In genomic region chr6:35028023-35028422, GRCm38 (mm10) we compare ENCODE assay signal across 32 mouse cellular contexts. TPM values are rescaled to one million over a fixed set of nuclear protein-coding genes. Genes with fewer than 3 reads are reported as not detected.
A peak's percentile ranks its signal among the peaks of the same experiment; 100 is the strongest.
DNase-seq lines count a peak whose midpoint lies in the region; ATAC-seq and TF ChIP-seq lines count a peak whose summit lies in the region.
"Had no signal": no experiment of that assay in that cellular context is flagged by ENCODE, and none has a peak within 500 bp of the region (broad histone marks: within the 10 kb centered on the region; RNA-seq: fewer than 3 reads in every experiment).

No protein-coding gene starts in this region.

- 63% methylated on average over 2 of the region's 2 CpGs for WGBS in forebrain, embryonic 13.5 days
- 80% methylated on average over 2 of the region's 2 CpGs for WGBS in forebrain, embryonic 11.5 days
- 83% methylated on average over 2 of the region's 2 CpGs for WGBS in lung, embryonic 14.5 days
- 88% methylated on average over 2 of the region's 2 CpGs for WGBS in neural tube, embryonic 15.5 days

- H3K9ac ChIP-seq in forebrain, embryonic 13.5 days: no peak overlapping the region
- no peak overlapping the region for H3K9ac ChIP-seq in forebrain, embryonic 11.5 days (ENCODE audit: low read length)
- no peak overlapping the region for H3K9ac ChIP-seq in lung, embryonic 14.5 days
- H3K9ac ChIP-seq in neural tube, embryonic 15.5 days (replicated peaks): no peak overlapping the region
- H3K9ac ChIP-seq: embryonic facial prominence, embryonic 12.5 days; hindbrain, embryonic 12.5 days; intestine, embryonic 15.5 days; limb, embryonic 15.5 days; liver, embryonic 13.5 days; midbrain, embryonic 13.5 days had no signal

- no peak overlapping the region for H3K4me2 ChIP-seq in forebrain, embryonic 13.5 days
- H3K4me2 ChIP-seq in forebrain, embryonic 11.5 days (ENCODE audit: low read depth, low read length, severe bottlenecking): no peak overlapping the region
- no peak overlapping the region for H3K4me2 ChIP-seq in lung, embryonic 14.5 days
- H3K4me2 ChIP-seq in neural tube, embryonic 15.5 days: no peak overlapping the region
- H3K4me2 ChIP-seq: embryonic facial prominence, embryonic 12.5 days; heart, embryonic 11.5 days; hindbrain, embryonic 12.5 days; intestine, embryonic 15.5 days; limb, embryonic 15.5 days; liver, embryonic 13.5 days; midbrain, embryonic 13.5 days had no signal

- peak; percentile 45; the same call in 1 of the 2 replicates for ATAC-seq in forebrain, embryonic 13.5 days
- no peak for ATAC-seq in forebrain, embryonic 11.5 days (replicated peaks; ENCODE audit: low FRiP score)
- ATAC-seq in lung, embryonic 14.5 days (ENCODE audit: insufficient read depth): 0 out of 2 replicates have a peak, but pooled peaks have one; percentile 28
- ATAC-seq in neural tube, embryonic 15.5 days (ENCODE audit: low FRiP score): no peak
- ATAC-seq: intestine, embryonic 15.5 days; midbrain, embryonic 13.5 days; Patski had no signal

- H3K4me1 ChIP-seq in forebrain, embryonic 13.5 days: peaks cover 16% of the 10 kb centered on the region
- H3K4me1 ChIP-seq in forebrain, embryonic 11.5 days (replicated peaks; ENCODE audit: control insufficient read depth, insufficient read depth, low read length): no peaks in the 10 kb centered on the region
- H3K4me1 ChIP-seq in lung, embryonic 14.5 days (ENCODE audit: insufficient read depth): no peaks in the 10 kb centered on the region
- peaks cover 6% of the 10 kb centered on the region for H3K4me1 ChIP-seq in neural tube, embryonic 15.5 days
- H3K4me1 ChIP-seq: hindbrain, embryonic 12.5 days had no signal

- no peaks in the 10 kb centered on the region for H3K27me3 ChIP-seq in forebrain, embryonic 13.5 days
- no peaks in the 10 kb centered on the region for H3K27me3 ChIP-seq in forebrain, embryonic 11.5 days (ENCODE audit: control insufficient read depth, insufficient read depth, low read length)
- no peaks in the 10 kb centered on the region for H3K27me3 ChIP-seq in lung, embryonic 14.5 days (ENCODE audit: insufficient read depth, low read length)
- H3K27me3 ChIP-seq in neural tube, embryonic 15.5 days (replicated peaks): no peaks in the 10 kb centered on the region
- H3K27me3 ChIP-seq: CH12.LX; embryonic facial prominence, embryonic 12.5 days; hindbrain, embryonic 12.5 days; intestine, embryonic 15.5 days; limb, embryonic 15.5 days; liver, embryonic 13.5 days; midbrain, embryonic 13.5 days; Patski had no signal

- H3K36me3 ChIP-seq in forebrain, embryonic 13.5 days (ENCODE audit: poor library complexity, severe bottlenecking): peaks cover 2% of the 10 kb centered on the region; the same call in 1 of the 2 replicates
- no peaks in the 10 kb centered on the region for H3K36me3 ChIP-seq in forebrain, embryonic 11.5 days (ENCODE audit: control insufficient read depth, insufficient read depth, low read length)
- H3K36me3 ChIP-seq in lung, embryonic 14.5 days (ENCODE audit: insufficient read depth): peaks cover 3% of the 10 kb centered on the region; the same call in 1 of the 2 replicates
- H3K36me3 ChIP-seq in neural tube, embryonic 15.5 days: peaks cover 2% of the 10 kb centered on the region; the same call in 1 of the 2 replicates
- H3K36me3 ChIP-seq: intestine, embryonic 15.5 days had no signal

- TF ChIP-seq CTCF in lung, embryonic 14.5 days (IDR thresholded peaks at IDR 0.05; ENCODE audit: low read depth): no peak

- H3K4me3 ChIP-seq in forebrain, embryonic 13.5 days: no peak overlapping the region
- H3K4me3 ChIP-seq in forebrain, embryonic 11.5 days (ENCODE audit: low read depth, low read length): no peak overlapping the region
- H3K4me3 ChIP-seq in lung, embryonic 14.5 days (ENCODE audit: low read depth, low read length): no peak overlapping the region
- H3K4me3 ChIP-seq in neural tube, embryonic 15.5 days (replicated peaks): no peak overlapping the region
- H3K4me3 ChIP-seq: embryonic facial prominence, embryonic 12.5 days; hindbrain, embryonic 12.5 days; intestine, embryonic 15.5 days; limb, embryonic 10.5 days; limb, embryonic 15.5 days; liver, embryonic 13.5 days; midbrain, embryonic 13.5 days; myocyte had no signal

- no peak overlapping the region for H3K27ac ChIP-seq in forebrain, embryonic 13.5 days
- no peak overlapping the region for H3K27ac ChIP-seq in forebrain, embryonic 11.5 days (ENCODE audit: low read depth, low read length)
- no peak overlapping the region for H3K27ac ChIP-seq in lung, embryonic 14.5 days (ENCODE audit: low read depth)
- H3K27ac ChIP-seq in neural tube, embryonic 15.5 days (replicated peaks): no peak overlapping the region
- H3K27ac ChIP-seq: embryonic facial prominence, embryonic 12.5 days; hindbrain, embryonic 12.5 days; intestine, embryonic 15.5 days; kidney, postnatal 0 days; limb, embryonic 10.5 days; limb, embryonic 15.5 days; liver, embryonic 13.5 days; midbrain, embryonic 13.5 days had no signal

- no peak for DNase-seq in forebrain, embryonic 11.5 days (ENCODE audit: low spot score)
- DNase-seq in lung, embryonic 14.5 days: no peak
- DNase-seq in lung, postnatal 4 days: no peak
- DNase-seq in neural tube, embryonic 10.5 days (ENCODE audit: extremely low spot score, low spot score): peak; percentile 4
- no peak for DNase-seq in cerebellum, postnatal 36 days
- DNase-seq in thymus, postnatal 4 days: no peak
- DNase-seq: adrenal gland, postnatal 10 days; embryo, embryonic 11 days; gastrocnemius, postnatal 10 days; heart, postnatal 36 days; kidney, adult 2 months; kidney, postnatal 4 days; layer of hippocampus, adult 9-11 months; liver, embryonic 13.5 days; lung, adult 2 months; right cerebral cortex, adult 18-20 months; spleen, adult 18-20 months; thymus, adult 18-20 months; thymus, postnatal 25 days had no signal

- H3K9me3 ChIP-seq in forebrain, embryonic 13.5 days (replicated peaks): no peaks in the 10 kb centered on the region
- no peaks in the 10 kb centered on the region for H3K9me3 ChIP-seq in forebrain, embryonic 11.5 days (ENCODE audit: control insufficient read depth, low read length)
- no peaks in the 10 kb centered on the region for H3K9me3 ChIP-seq in lung, embryonic 14.5 days (ENCODE audit: low read depth, low read length)
- no peaks in the 10 kb centered on the region for H3K9me3 ChIP-seq in neural tube, embryonic 15.5 days (replicated peaks)
- H3K9me3 ChIP-seq: embryonic facial prominence, embryonic 12.5 days; hindbrain, embryonic 12.5 days; intestine, embryonic 15.5 days; limb, embryonic 10.5 days; limb, embryonic 15.5 days; liver, embryonic 13.5 days; midbrain, embryonic 13.5 days had no signal

RNA-seq across cellular contexts. Expression of gene Slc23a4, which starts 39.8 kb away (rescaled TPM):
- polyA plus RNA-seq in forebrain, embryonic 13.5 days (2015; fragmentation: Nextera tagmentation; extraction: Ambion mirVana): 0.39 and 0.74 TPM in 2 replicates
- polyA plus RNA-seq in forebrain, embryonic 11.5 days (2014; fragmentation: Nextera tagmentation; extraction: Ambion mirVana): 0.16 and 0.51 TPM in 2 replicates
- polyA plus RNA-seq in lung, embryonic 14.5 days (2014; fragmentation: Nextera tagmentation; extraction: Ambion mirVana): 0.20 and 0.62 TPM in 2 replicates
- 0.42 and 2.1 TPM in 2 replicates for polyA plus RNA-seq in neural tube, embryonic 15.5 days (2015; fragmentation: Nextera tagmentation; extraction: Ambion mirVana)

Comparison
In these comparisons a context has a peak if more than half of its experiments do, and no peak if none do; other contexts are left out.
1. ATAC-seq: peak in forebrain, embryonic 13.5 days (single experiment) and lung, embryonic 14.5 days (single experiment); none in forebrain, embryonic 11.5 days (single experiment) and neural tube, embryonic 15.5 days (single experiment).